Mouse (Mus musculus) cerebellum, adult 2 months (tissue): ENCODE data around the gene Gnas. TPM values are rescaled to one million over a fixed set of nuclear protein-coding genes. Genes with fewer than 3 reads are reported as not detected.
A peak's percentile ranks its signal among the peaks of the same experiment; 100 is the strongest.

Experiments
- DNase-seq, 2 experiments: peaks; one replicate each; pipeline ENCODE4 v3.0.0; 2021
- H3K27ac ChIP-seq: fragments of 200-500 bp; 2 replicates; pipeline ENCODE4 v1.5.1; 2012; ENCODE audit warnings: low read length, control low read depth, inconsistent platforms; ENCODE audit not compliant: insufficient read depth
- H3K27me3 ChIP-seq: fragments of 200-500 bp; 2 replicates; pipeline ENCODE4 v1.6.1; 2012; ENCODE audit warnings: inconsistent platforms, mild to moderate bottlenecking, low read length, moderate library complexity; ENCODE audit not compliant: control insufficient read depth, insufficient read depth
- H3K4me1 ChIP-seq: fragments of 200-500 bp; 2 replicates; pipeline ENCODE4 v1.6.1; 2011; ENCODE audit warnings: low read length; ENCODE audit not compliant: control insufficient read depth, insufficient read depth
- H3K4me3 ChIP-seq: fragments of 200-500 bp; replicated peaks from 2 replicates; pipeline ENCODE3; 2011; ENCODE audit warnings: mild to moderate bottlenecking, low read depth, low read length, control low read depth; ENCODE audit not compliant: insufficient read depth
- CTCF ChIP-seq: fragments of 200-500 bp; IDR thresholded peaks from 2 replicates; pipeline ENCODE4 v1.5.1; 2011; ENCODE audit warnings: low read depth, mild to moderate bottlenecking, control low read depth, low read length, moderate library complexity, borderline replicate concordance; ENCODE audit not compliant: insufficient read depth
- POLR2A ChIP-seq: fragments of 200-500 bp; IDR thresholded peaks from 2 replicates; pipeline ENCODE4 v1.6.1; 2011; ENCODE audit warnings: low read length, control low read depth, borderline replicate concordance; ENCODE audit not compliant: insufficient read depth
- WGBS: fragments of 180-500 bp; shearing (Covaris S2); methylation state at CpG from one replicate; pipeline ENCODE4 v1.1.7; 2018; 5-methylcytosine and 5-hydroxymethylcytosine counted together
- polyA plus RNA-seq: library from polyadenylated mRNA; depleted of rRNA; stranded (reverse); fragments of >200 nt; gene quantifications from 2 replicates; pipeline ENCODE4 v1.2.3, GENCODE M21; 2012

Gnas gene
- polyA plus RNA-seq, 1 experiment, result 2,923 TPM

GRCm38 (mm10) chr2:174337275-174337674, 53.2 kb downstream of the Gnas start:
- H3K4me1 ChIP-seq, result peaks cover 9% of the 10 kb centered on the region
- TF ChIP-seq POLR2A, result no peak
- no peak for TF ChIP-seq CTCF
- H3K27me3 ChIP-seq, result no peaks in the 10 kb centered on the region
- DNase-seq, result no peak
- H3K27ac ChIP-seq, result no peak overlapping the region
- WGBS, result 84% methylated on average over 13 of the region's 13 CpGs
- H3K4me3 ChIP-seq, result no peak overlapping the region

- 86% methylated on average over 1 of the region's 1 CpGs for WGBS
- TF ChIP-seq CTCF (no peak), POLR2A (no peak)
- peaks cover 16% of the 10 kb centered on the region for H3K4me1 ChIP-seq
Observed at GRCm38 (mm10) chr2:174339701-174340100, 55.6 kb downstream of the Gnas start.

GRCm38 (mm10) chr2:174340229-174340892, 56.2 kb downstream of the Gnas start:
- DNase-seq, result no peak
- H3K4me1 ChIP-seq, result peaks cover 23% of the 10 kb centered on the region

More at GRCm38 (mm10) chr2:174339701-174340100, 55.6 kb downstream of the Gnas start:
- H3K27ac ChIP-seq, result no peak overlapping the region
- no peak for DNase-seq
- H3K27me3 ChIP-seq, result no peaks in the 10 kb centered on the region
- H3K4me3 ChIP-seq, result no peak overlapping the region

GRCm38 (mm10) chr2:174340893-174341580, 56.9 kb downstream of the Gnas start:
- no peak overlapping the region for H3K27ac ChIP-seq
- peaks cover 23% of the 10 kb centered on the region for H3K4me1 ChIP-seq
- no peak overlapping the region for H3K4me3 ChIP-seq
- DNase-seq, result no peak
- WGBS, result 49% methylated on average over 4 of the region's 4 CpGs
- TF ChIP-seq CTCF, result no peak
- TF ChIP-seq POLR2A, result no peak
- H3K27me3 ChIP-seq, result no peaks in the 10 kb centered on the region

More at GRCm38 (mm10) chr2:174340229-174340892, 56.2 kb downstream of the Gnas start:
- H3K4me3 ChIP-seq, result no peak overlapping the region
- H3K27me3 ChIP-seq, result no peaks in the 10 kb centered on the region
- WGBS, result 87% methylated on average over 3 of the region's 3 CpGs
- TF ChIP-seq POLR2A (no peak), CTCF (no peak)
- H3K27ac ChIP-seq, result no peak overlapping the region

GRCm38 (mm10) chr2:174342793-174343400, 58.8 kb downstream of the Gnas start:
- H3K4me3 ChIP-seq, result no peak overlapping the region
- no peak for DNase-seq
- H3K4me1 ChIP-seq, result peaks cover 23% of the 10 kb centered on the region
- H3K27ac ChIP-seq, result no peak overlapping the region
- no peaks in the 10 kb centered on the region for H3K27me3 ChIP-seq
- 22% methylated on average over 8 of the region's 8 CpGs for WGBS
- TF ChIP-seq CTCF (no peak), POLR2A (no peak)

GRCm38 (mm10) chr2:174343566-174343965, 59.4 kb downstream of the Gnas start:
- peaks cover 23% of the 10 kb centered on the region for H3K4me1 ChIP-seq
- WGBS, result 13% methylated on average over 1 of the region's 1 CpGs

GRCm38 (mm10) chr2:174344003-174344655, 60.0 kb downstream of the Gnas start:
- 2% methylated on average over 3 of the region's 3 CpGs for WGBS
- Histone ChIP-seq H3K4me1 (peaks cover 23% of the 10 kb centered on the region), H3K27ac (peak overlapping the region; percentile 23; the same call in 1 of the 2 replicates), H3K27me3 (no peaks in the 10 kb centered on the region), H3K4me3 (no peak overlapping the region)
- DNase-seq, result peak; percentile 61 to 83
- TF ChIP-seq CTCF, result no peak
- no peak for TF ChIP-seq POLR2A

More at GRCm38 (mm10) chr2:174343566-174343965, 59.4 kb downstream of the Gnas start:
- no peak for DNase-seq
- H3K4me3 ChIP-seq, result no peak overlapping the region
- TF ChIP-seq CTCF, result no peak
- TF ChIP-seq POLR2A, result no peak
- no peak overlapping the region for H3K27ac ChIP-seq
- H3K27me3 ChIP-seq, result no peaks in the 10 kb centered on the region

- TF ChIP-seq POLR2A (no peak), CTCF (no peak)
- WGBS, result 92% methylated on average over 16 of the region's 16 CpGs
- H3K4me1 ChIP-seq, result peaks cover 23% of the 10 kb centered on the region
- no peak overlapping the region for H3K4me3 ChIP-seq
- no peak for DNase-seq
- no peak overlapping the region for H3K27ac ChIP-seq
- H3K27me3 ChIP-seq, result no peaks in the 10 kb centered on the region
Observed at GRCm38 (mm10) chr2:174344996-174345395, 60.9 kb downstream of the Gnas start.
